Mouse (Mus musculus) C2C12 (cell line): ENCODE results near the gene Asphd2. TPM values are rescaled to one million over a fixed set of nuclear protein-coding genes. Genes with fewer than 3 reads are reported as not detected.

Experiments used
- H3K27me3 ChIP-seq: one replicate; pipeline ENCODE4 v1.6.1; 2011; ENCODE audit not compliant: control insufficient read depth, insufficient read depth, insufficient read length
- H3K36me3 ChIP-seq: one replicate; pipeline ENCODE4 v1.6.1; 2011; ENCODE audit not compliant: control insufficient read depth, insufficient read depth
- H3K4me3 ChIP-seq: one replicate; pipeline ENCODE4 v1.5.1; 2011; ENCODE audit warnings: mild to moderate bottlenecking, control low read depth; ENCODE audit not compliant: poor library complexity, insufficient read depth, severe bottlenecking
- H3K79me2 ChIP-seq: one replicate; pipeline ENCODE4 v1.6.1; 2011; ENCODE audit not compliant: control insufficient read depth, insufficient read depth
- H3K79me3 ChIP-seq: one replicate; pipeline ENCODE4 v1.6.1; 2011; ENCODE audit warnings: low read depth, control low read depth
- H3ac ChIP-seq: one replicate; pipeline ENCODE3; 2011; ENCODE audit warnings: low read depth; ENCODE audit not compliant: control insufficient read depth, insufficient read length
- CEBPB ChIP-seq: IDR thresholded peaks from one replicate; pipeline ENCODE4 v1.6.1; 2011; ENCODE audit warnings: low read depth, mild to moderate bottlenecking, control low read depth, moderate library complexity
- CTCF ChIP-seq: IDR thresholded peaks from one replicate; pipeline ENCODE4 v1.5.1; 2011; ENCODE audit not compliant: control insufficient read depth, insufficient read depth, insufficient read length
- FOSL1 ChIP-seq: IDR thresholded peaks from one replicate; pipeline ENCODE4 v1.8.0; 2011; ENCODE audit warnings: mild to moderate bottlenecking, low read length; ENCODE audit not compliant: poor library complexity, insufficient read depth, severe bottlenecking
- MAX ChIP-seq: IDR thresholded peaks from one replicate; pipeline ENCODE4 v1.6.1; 2011; ENCODE audit warnings: mild to moderate bottlenecking, control low read depth
- MYOD1 ChIP-seq: IDR thresholded peaks from one replicate; pipeline ENCODE4 v1.6.1; 2011; ENCODE audit warnings: low read depth; ENCODE audit not compliant: control insufficient read depth, insufficient read length
- MYOG ChIP-seq: IDR thresholded peaks from one replicate; pipeline ENCODE4 v1.6.1; 2011; ENCODE audit not compliant: control insufficient read depth, insufficient read length; ENCODE audit errors: extremely low read depth
- USF1 ChIP-seq: IDR thresholded peaks from one replicate; pipeline ENCODE4 v1.6.1; 2011; ENCODE audit warnings: low read depth, mild to moderate bottlenecking, control low read depth, moderate library complexity
- long read RNA-seq, 2 experiments: library from polyadenylated mRNA; unstranded; transcript quantifications; one replicate each; pipeline ENCODE4 v2.0.0; 2019 to 2020
- polyA plus RNA-seq: library from polyadenylated mRNA; unstranded; fragments of >200 nt; fragmentation: generic; extraction: Trizol; gene quantifications from one replicate; pipeline ENCODE4 v1.2.1, GENCODE M21; 2012; ENCODE audit warnings: missing spikeins

Gene Asphd2
- 10.8 TPM for polyA plus RNA-seq
- long read RNA-seq, experiment 1, partial matches to known transcripts = 0 of 1 reads
- long read RNA-seq, experiment 1, other reads (novel, unspliced or antisense) = 0 of 1 reads
- long read RNA-seq, experiment 2, partial matches to known transcripts = 0 of 3 reads
- long read RNA-seq, experiment 2, other reads (novel, unspliced or antisense) = 2 of 3 reads

DNA sequence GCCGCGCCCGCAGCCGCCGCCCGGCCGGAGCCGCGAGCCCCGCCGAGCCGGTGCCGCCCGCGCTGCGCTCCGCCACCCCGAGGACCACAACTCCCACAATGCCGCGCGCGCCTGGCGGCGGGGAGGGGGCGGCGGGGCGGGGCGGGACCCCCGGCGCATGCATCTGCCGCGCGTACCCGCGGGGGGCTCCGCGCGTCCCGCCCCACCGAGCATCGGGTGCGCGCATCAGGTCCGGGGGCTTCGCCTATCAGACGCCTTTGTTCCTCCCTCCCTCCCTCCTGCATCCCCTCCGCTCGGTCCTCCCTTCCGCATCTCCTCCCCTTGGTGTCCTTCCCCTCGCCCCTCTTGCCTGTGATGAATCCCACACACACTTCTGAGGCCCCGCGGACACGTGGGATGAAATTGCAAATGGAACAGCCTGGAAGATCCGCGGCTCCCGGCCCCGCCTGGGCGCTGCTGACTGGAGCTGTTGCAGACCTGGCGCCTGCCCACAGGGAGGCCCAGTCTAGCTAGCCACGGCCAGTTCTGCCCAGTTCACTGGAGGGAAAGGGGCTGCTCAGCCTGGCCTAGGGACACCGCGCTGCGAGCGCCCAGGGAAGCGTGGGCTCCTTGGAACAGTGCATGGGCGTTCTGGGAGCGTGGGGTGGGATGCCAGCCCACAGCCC, at the start of gene Asphd2:
Gene Asphd2, minus strand, starts transcription at position 88 of the 665 bp plus-strand sequence.
- TF ChIP-seq CTCF (no peak), FOSL1 (no peak), MYOG (no peak), USF1 (no peak), MYOD1 (no peak), CEBPB (no peak), MAX (no peak)
- Histone ChIP-seq H3K36me3 (no peaks in the 10 kb centered on the region), H3ac (peak within 1 kb of the TSS; percentile 46), H3K4me3 (peak within 1 kb of the TSS; percentile 11), H3K27me3 (peaks cover 4% of the 10 kb centered on the region), H3K79me2 (no peaks in the 10 kb centered on the region), H3K79me3 (no peaks in the 10 kb centered on the region)

DNA sequence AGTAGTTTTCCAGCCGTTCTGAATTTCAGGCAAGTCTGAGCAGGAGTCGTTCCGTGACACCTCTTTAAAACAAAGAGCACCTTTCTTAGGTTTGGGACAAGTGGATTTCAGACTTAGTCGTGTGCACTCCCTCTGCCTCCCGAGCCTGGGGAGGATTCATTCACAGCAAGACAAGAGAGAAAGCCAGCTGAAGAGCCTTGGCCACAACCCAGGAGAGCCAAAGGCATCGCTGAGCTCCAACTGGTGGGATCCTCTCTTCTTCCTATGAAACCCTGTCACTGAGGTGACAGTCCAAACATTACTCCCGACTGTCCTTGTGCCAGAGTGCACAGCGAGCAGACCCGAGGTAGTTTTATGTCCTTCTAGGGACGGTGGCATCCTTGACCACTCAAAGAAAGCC, 43.9 kb upstream of the Asphd2 start:
- no peaks in the 10 kb centered on the region for H3K36me3 ChIP-seq
- no peak overlapping the region for H3K4me3 ChIP-seq
- H3ac ChIP-seq = no peak overlapping the region
- H3K79me3 ChIP-seq = no peaks in the 10 kb centered on the region
- H3K79me2 ChIP-seq = no peaks in the 10 kb centered on the region
- H3K27me3 ChIP-seq = peaks cover 73% of the 10 kb centered on the region
- TF ChIP-seq MYOD1 = no peak
- TF ChIP-seq CEBPB = no peak
- no peak for TF ChIP-seq MAX
- TF ChIP-seq FOSL1 = no peak
- TF ChIP-seq USF1 = no peak
- TF ChIP-seq MYOG = no peak
- no peak for TF ChIP-seq CTCF

DNA sequence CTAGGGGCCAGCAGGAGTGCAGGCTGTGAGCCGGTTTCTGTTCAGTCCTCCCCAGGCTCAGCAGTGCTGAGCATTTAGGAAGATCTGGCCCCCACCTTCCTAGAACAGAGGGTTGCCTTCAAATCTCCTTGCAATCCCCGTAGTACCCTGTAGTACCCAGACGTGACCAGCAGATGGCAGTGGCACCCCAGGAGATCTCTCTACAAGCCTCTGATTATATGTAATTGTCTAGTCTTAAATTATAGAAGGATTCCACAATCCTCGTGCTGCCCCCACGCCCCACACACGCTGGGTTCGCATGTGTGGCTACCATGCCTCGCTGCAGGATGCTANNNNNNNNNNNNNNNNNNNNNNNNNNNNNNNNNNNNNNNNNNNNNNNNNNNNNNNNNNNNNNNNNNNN, 38.3 kb upstream of the Asphd2 start:
- H3ac ChIP-seq = no peak overlapping the region
- no peaks in the 10 kb centered on the region for H3K79me2 ChIP-seq
- H3K27me3 ChIP-seq = peaks cover 62% of the 10 kb centered on the region
- peak; percentile 57 for TF ChIP-seq CTCF
- no peak for TF ChIP-seq MYOD1
- H3K79me3 ChIP-seq = no peaks in the 10 kb centered on the region
- H3K4me3 ChIP-seq = no peak overlapping the region
- no peaks in the 10 kb centered on the region for H3K36me3 ChIP-seq

DNA sequence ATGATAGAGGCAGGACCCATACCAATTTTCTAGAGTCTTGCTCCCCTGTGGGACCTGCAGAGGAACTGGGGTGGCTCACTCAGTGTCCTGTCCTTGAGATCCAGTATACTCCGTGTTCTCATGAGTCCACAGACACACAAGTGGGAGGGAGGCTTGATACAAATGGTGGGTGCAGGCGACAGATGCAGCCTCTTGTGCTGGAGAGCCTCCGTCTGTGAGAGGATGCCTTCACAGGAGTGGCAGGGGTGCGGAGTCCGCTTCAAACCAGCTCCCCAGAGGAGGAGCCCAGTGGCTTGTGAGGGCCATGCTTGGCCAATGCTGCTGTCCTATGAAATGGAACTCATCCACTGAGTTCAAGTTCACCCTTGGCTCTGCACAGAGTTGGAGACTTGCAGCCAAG, 37.4 kb upstream of the Asphd2 start:
- TF ChIP-seq CTCF = no peak
- TF ChIP-seq MAX = no peak
- TF ChIP-seq MYOG = no peak
- peaks cover 55% of the 10 kb centered on the region for H3K27me3 ChIP-seq

DNA sequence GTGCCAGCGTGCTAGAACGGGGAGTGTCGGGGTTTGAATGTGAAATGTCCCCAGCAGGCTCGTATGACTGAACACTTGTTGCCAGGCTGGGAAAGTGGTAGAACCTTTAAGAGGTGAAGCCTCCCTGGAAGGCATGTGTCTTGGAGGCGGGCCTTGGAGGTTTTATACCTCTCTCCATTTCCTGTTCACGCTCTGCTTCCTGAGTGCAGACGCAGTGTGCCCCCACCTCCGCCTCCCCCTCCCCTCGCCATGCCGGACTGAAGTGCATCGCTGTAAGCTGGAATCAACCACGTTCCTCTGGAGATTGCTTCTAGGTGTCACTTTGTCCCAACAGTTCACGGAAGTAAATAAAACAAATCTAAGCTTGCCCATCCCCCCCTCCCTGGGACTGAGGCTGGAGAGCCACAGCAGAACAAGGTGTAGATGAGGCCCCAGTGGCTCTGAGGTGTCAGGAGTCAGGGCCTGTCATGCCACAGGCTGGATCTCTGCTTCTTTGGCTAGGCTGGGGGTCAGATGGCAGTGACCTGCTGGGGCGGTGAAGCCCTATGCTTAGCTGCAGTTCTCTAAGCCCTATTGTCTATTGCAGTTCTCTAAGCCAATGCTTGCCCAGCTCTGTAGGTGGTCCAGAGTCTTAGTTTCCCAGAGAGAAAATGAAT, 36.6 kb upstream of the Asphd2 start:
- no peaks in the 10 kb centered on the region for H3K79me3 ChIP-seq
- H3K27me3 ChIP-seq = peaks cover 54% of the 10 kb centered on the region
- H3K4me3 ChIP-seq = no peak overlapping the region
- no peaks in the 10 kb centered on the region for H3K36me3 ChIP-seq
- TF ChIP-seq FOSL1 (no peak), USF1 (no peak), CTCF (no peak), MYOD1 (no peak), MAX (no peak), MYOG (no peak), CEBPB (no peak)
- H3K79me2 ChIP-seq = no peaks in the 10 kb centered on the region
- no peak overlapping the region for H3ac ChIP-seq

More for the DNA sequence above, 37.4 kb upstream of the Asphd2 start:
- Histone ChIP-seq H3ac (no peak overlapping the region), H3K4me3 (no peak overlapping the region), H3K79me3 (no peaks in the 10 kb centered on the region), H3K79me2 (no peaks in the 10 kb centered on the region), H3K36me3 (no peaks in the 10 kb centered on the region)

DNA sequence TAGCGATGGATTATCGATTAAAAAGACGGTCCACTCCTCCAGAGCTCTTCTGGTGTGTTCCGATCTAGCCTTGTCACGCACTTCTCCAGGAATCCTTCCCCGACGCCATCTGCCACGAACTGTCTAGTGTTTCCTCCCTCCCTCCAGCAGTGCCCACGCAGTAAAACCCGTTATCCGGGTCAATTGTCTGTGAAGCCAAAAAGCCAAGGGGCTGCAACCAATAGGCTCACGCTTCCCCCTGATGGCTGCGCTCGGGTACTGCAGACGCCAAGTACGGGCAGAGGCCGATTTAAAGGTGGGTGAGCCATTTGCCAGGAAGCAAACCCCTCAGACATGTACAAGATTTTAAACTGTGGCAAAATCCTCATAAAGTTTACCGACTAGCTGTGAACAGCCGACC, 34.3 kb upstream of the Asphd2 start:
- no peaks in the 10 kb centered on the region for H3K79me2 ChIP-seq
- no peaks in the 10 kb centered on the region for H3K79me3 ChIP-seq
- peaks cover 59% of the 10 kb centered on the region for H3K27me3 ChIP-seq
- no peak overlapping the region for H3ac ChIP-seq
- no peak overlapping the region for H3K4me3 ChIP-seq
- no peak for TF ChIP-seq MYOD1
- TF ChIP-seq CTCF = peak; percentile 62
- H3K36me3 ChIP-seq = no peaks in the 10 kb centered on the region
